Mouse (Mus musculus): ENCODE results near the gene Faap24.

DNA sequence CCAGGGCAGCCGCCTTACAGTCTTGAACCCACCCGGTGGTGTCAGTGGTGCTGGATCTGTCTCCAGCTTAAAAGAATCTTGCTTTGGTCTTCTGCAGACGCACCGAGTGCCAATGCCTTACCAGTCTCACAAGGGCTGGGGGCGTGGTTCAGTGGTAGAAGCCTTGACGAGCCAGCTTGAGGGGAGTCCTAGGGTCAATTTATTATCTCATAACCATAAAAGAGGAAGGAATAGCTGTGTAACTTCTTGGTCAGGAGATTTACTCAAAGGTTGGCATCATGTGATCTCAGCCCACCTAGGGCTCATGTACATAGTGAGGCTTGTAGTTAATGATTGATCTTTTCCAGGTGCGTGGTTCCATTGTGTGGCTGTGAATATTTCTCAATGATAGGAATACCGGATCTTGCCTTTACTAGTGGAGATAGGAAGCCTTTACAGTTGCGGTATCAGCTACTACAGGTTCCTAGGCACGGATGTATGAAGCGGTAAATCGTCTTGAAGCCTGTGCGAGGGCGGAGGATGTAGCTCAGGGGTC, 24.1 kb downstream of the Faap24 start:
- no peak for TF ChIP-seq CTCF (conservative IDR thresholded peaks at IDR 0.05; ENCODE audit: insufficient read depth, insufficient read length, low read depth, low read length)
- no peak for TF ChIP-seq POLR2A (IDR thresholded peaks at IDR 0.05; ENCODE audit: low read depth, low read length)

All from kidney, adult 2 months (tissue).